Mouse (Mus musculus) adrenal gland, postnatal 36 days (tissue): ENCODE results near the gene Tceal1. TPM values are rescaled to one million over a fixed set of nuclear protein-coding genes. Genes with fewer than 3 reads are reported as not detected.

Source experiments
- DNase-seq, 2 experiments: peaks; one replicate each; pipeline ENCODE4 v3.0.0; 2021; ENCODE audit warnings: mixed read lengths in 1 of 2
- total RNA-seq, 2 experiments: library from RNA; stranded (reverse); gene quantifications; 2 replicates each; pipeline ENCODE4 v1.2.3; 2021

The Tceal1 gene
- total RNA-seq, 2 experiments from 2014 or later, result 12.6 to 14.0 TPM

GRCm38 (mm10) chrX:136749329-136749728, 41.5 kb downstream of the Tceal1 start:
- no peak for DNase-seq

- DNase-seq, result no peak
Measured at GRCm38 (mm10) chrX:136755464-136755863, 47.7 kb downstream of the Tceal1 start.

Other genes with a start within 250 kb of the Tceal1 start
- gene Kir3dl1, start 190.0 kb upstream of the Tceal1 start, total RNA-seq, result not detected
- gene Kir3dl2, start 163.9 kb upstream of the Tceal1 start, total RNA-seq, result not detected
- 10 to 100 TPM; 18.8 to 34.0 TPM for gene Tceal3, start 117.1 kb upstream of the Tceal1 start, total RNA-seq
- 100 to 1,000 TPM; 280 to 471 TPM for gene Morf4l2, start 35.7 kb downstream of the Tceal1 start, total RNA-seq
- gene Glra4, start 72.2 kb downstream of the Tceal1 start, total RNA-seq, result under 1 TPM in 1 of 2 experiments, not detected in 1; 0.26 TPM
- gene Plp1, start 114.7 kb downstream of the Tceal1 start, total RNA-seq, result 1 to 10 TPM; 4.4 to 5.1 TPM
- under 1 TPM; 0.23 to 0.36 TPM for gene Rab9b, start 160.8 kb downstream of the Tceal1 start, total RNA-seq
- not detected for gene H2bfm, start 219.3 kb downstream of the Tceal1 start, total RNA-seq